Mouse (Mus musculus) limb, embryonic 14.5 days (tissue): ENCODE measurements around the gene Arf5. TPM values are rescaled to one million over a fixed set of nuclear protein-coding genes. Genes with fewer than 3 reads are reported as not detected.

Experiments
- ATAC-seq: fragments of 200-750 bp; cut with Nextera tagmentation; 2 replicates; pipeline ENCODE4 v1.8.0; 2017; ENCODE audit warnings: low read depth, moderate number of reproducible peaks, moderate TSS enrichment; ENCODE audit not compliant: low FRiP score
- DNase-seq: peaks from one replicate; pipeline ENCODE4 v3.0.0-alpha.2; 2015; ENCODE audit warnings: low spot score
- H3K27ac ChIP-seq: fragments of 300-500 bp; sonication (generic); replicated peaks from 2 replicates; pipeline ENCODE4 v1.5.1; 2014; ENCODE audit warnings: low read depth, mild to moderate bottlenecking, low read length, moderate library complexity, mixed read lengths
- H3K27me3 ChIP-seq: fragments of 300-500 bp; sonication (generic); 2 replicates; pipeline ENCODE4 v1.6.1; 2014; ENCODE audit warnings: low read length, mixed read lengths; ENCODE audit not compliant: control insufficient read depth, insufficient read depth
- H3K36me3 ChIP-seq: fragments of 300-500 bp; sonication (generic); 2 replicates; pipeline ENCODE4 v1.6.1; 2014; ENCODE audit warnings: mild to moderate bottlenecking, low read length, moderate library complexity, mixed read lengths; ENCODE audit not compliant: control insufficient read depth, insufficient read depth
- H3K4me1 ChIP-seq: fragments of 300-500 bp; sonication (generic); 2 replicates; pipeline ENCODE4 v1.6.1; 2014; ENCODE audit warnings: antibody characterized with exemption, low read length, mixed read lengths; ENCODE audit not compliant: control insufficient read depth, insufficient read depth
- H3K4me2 ChIP-seq: fragments of 300-500 bp; sonication (generic); replicated peaks from 2 replicates; pipeline ENCODE4 v1.6.1; 2014; ENCODE audit warnings: low read depth, mild to moderate bottlenecking, low read length, moderate library complexity; ENCODE audit not compliant: severe bottlenecking
- H3K4me3 ChIP-seq: fragments of 300-500 bp; sonication (generic); replicated peaks from 2 replicates; pipeline ENCODE4 v1.5.1; 2014; ENCODE audit warnings: low read length
- H3K9ac ChIP-seq: fragments of 300-500 bp; sonication (generic); 2 replicates; pipeline ENCODE4 v1.6.1; 2014; ENCODE audit warnings: mild to moderate bottlenecking, low read depth, low read length, moderate library complexity; ENCODE audit not compliant: severe bottlenecking
- H3K9me3 ChIP-seq: fragments of 300-500 bp; sonication (generic); 2 replicates; pipeline ENCODE4 v1.6.1; 2016; ENCODE audit warnings: low read length; ENCODE audit not compliant: control insufficient read depth
- POLR2A ChIP-seq: fragments of 200-500 bp; IDR thresholded peaks from 2 replicates; pipeline ENCODE4 v1.8.0; 2012; ENCODE audit warnings: inconsistent platforms, mild to moderate bottlenecking, moderate library complexity, borderline replicate concordance; ENCODE audit not compliant: insufficient read depth, insufficient read length; ENCODE audit errors: extremely low read depth
- WGBS: fragments of 180-500 bp; shearing (Covaris S2); extraction: QIAGEN DNeasy Blood & Tissue Kit; methylation state at CpG from one replicate; pipeline ENCODE4 v1.1.7; 2014; 5-methylcytosine and 5-hydroxymethylcytosine counted together
- polyA plus RNA-seq, 2 experiments: library from polyadenylated mRNA; depleted of rRNA in 1 of 2; stranded (reverse) in 1 of 2; unstranded in 1 of 2; fragments of >200 nt; fragmentation: Nextera tagmentation in 1 of 2; extraction: Ambion mirVana in 1 of 2; gene quantifications; 2 replicates each; pipeline versions ENCODE4 v1.2.1 to v1.2.3; 2012 to 2014

The Arf5 gene
- polyA plus RNA-seq, 2 experiments: 370 to 413 TPM

- ATAC-seq (no peak), DNase-seq (no peak)
- H3K36me3 ChIP-seq: peaks cover 25% of the 10 kb centered on the region
- TF ChIP-seq POLR2A: no peak
- 92% methylated on average over 3 of the region's 3 CpGs for WGBS
- no peaks in the 10 kb centered on the region for H3K27me3 ChIP-seq
- H3K4me1 ChIP-seq: peaks cover 9% of the 10 kb centered on the region; the same call in 1 of the 2 replicates
- H3K4me3 ChIP-seq: no peak within 1 kb of the TSS
- H3K4me2 ChIP-seq: no peak within 1 kb of the TSS
- H3K27ac ChIP-seq: no peak within 1 kb of the TSS
- H3K9ac ChIP-seq: no peak within 1 kb of the TSS
- H3K9me3 ChIP-seq: no peaks in the 10 kb centered on the region
Observed at GRCm38 (mm10) chr6:28427096-28427839, 3.9 kb downstream of the Arf5 start, which contains the start of gene Fscn3. TSS of gene Fscn3 (plus strand) at chr6:28427789.

GRCm38 (mm10) chr6:28428290-28428689 lies 4.9 kb downstream of the Arf5 start, which contains the start of gene Gcc1:
TSS of gene Gcc1 (minus strand) at chr6:28428390.
- 90% methylated on average over 3 of the region's 3 CpGs for WGBS
- H3K4me3 ChIP-seq: no peak within 1 kb of the TSS
- no peak for ATAC-seq
- TF ChIP-seq POLR2A: no peak
- H3K36me3 ChIP-seq: peaks cover 25% of the 10 kb centered on the region
- H3K27me3 ChIP-seq: no peaks in the 10 kb centered on the region
- H3K4me2 ChIP-seq: no peak within 1 kb of the TSS
- H3K4me1 ChIP-seq: peaks cover 8% of the 10 kb centered on the region; the same call in 1 of the 2 replicates
- H3K9ac ChIP-seq: no peak within 1 kb of the TSS
- no peak for DNase-seq
- H3K9me3 ChIP-seq: no peaks in the 10 kb centered on the region
- H3K27ac ChIP-seq: no peak within 1 kb of the TSS

GRCm38 (mm10) chr6:28429870-28430269 lies 6.5 kb downstream of the Arf5 start:
- H3K9ac ChIP-seq: no peak overlapping the region
- no peak for DNase-seq
- peaks cover 25% of the 10 kb centered on the region for H3K36me3 ChIP-seq
- no peak for TF ChIP-seq POLR2A
- ATAC-seq: no peak
- no peaks in the 10 kb centered on the region for H3K27me3 ChIP-seq
- no peak overlapping the region for H3K4me2 ChIP-seq
- 86% methylated on average over 11 of the region's 11 CpGs for WGBS
- H3K4me1 ChIP-seq: peaks cover 1% of the 10 kb centered on the region; the same call in 1 of the 2 replicates
- H3K27ac ChIP-seq: no peak overlapping the region
- H3K9me3 ChIP-seq: no peaks in the 10 kb centered on the region
- no peak overlapping the region for H3K4me3 ChIP-seq

- Histone ChIP-seq H3K9me3 (no peaks in the 10 kb centered on the region), H3K9ac (no peak overlapping the region), H3K27ac (no peak overlapping the region), H3K4me1 (no peaks in the 10 kb centered on the region), H3K4me3 (no peak overlapping the region), H3K27me3 (no peaks in the 10 kb centered on the region), H3K4me2 (no peak overlapping the region), H3K36me3 (peaks cover 18% of the 10 kb centered on the region)
- no peak for ATAC-seq
- 76% methylated on average over 10 of the region's 10 CpGs for WGBS
- TF ChIP-seq POLR2A: no peak
- DNase-seq: no peak
Observed at GRCm38 (mm10) chr6:28430795-28431537, 7.6 kb downstream of the Arf5 start.

GRCm38 (mm10) chr6:28431538-28431855 lies 8.1 kb downstream of the Arf5 start:
- no peak for TF ChIP-seq POLR2A
- 64% methylated on average over 6 of the region's 6 CpGs for WGBS

More at GRCm38 (mm10) chr6:28431538-28431855, 8.1 kb downstream of the Arf5 start:
- peaks cover 13% of the 10 kb centered on the region for H3K36me3 ChIP-seq
- H3K27me3 ChIP-seq: no peaks in the 10 kb centered on the region
- H3K4me2 ChIP-seq: no peak overlapping the region
- no peak overlapping the region for H3K4me3 ChIP-seq
- H3K9me3 ChIP-seq: no peaks in the 10 kb centered on the region
- H3K27ac ChIP-seq: no peak overlapping the region
- no peak for ATAC-seq
- no peak for DNase-seq
- no peaks in the 10 kb centered on the region for H3K4me1 ChIP-seq
- no peak overlapping the region for H3K9ac ChIP-seq
